21 mouse cellular contexts compared by ENCODE assay signal in the genomic region with DNA sequence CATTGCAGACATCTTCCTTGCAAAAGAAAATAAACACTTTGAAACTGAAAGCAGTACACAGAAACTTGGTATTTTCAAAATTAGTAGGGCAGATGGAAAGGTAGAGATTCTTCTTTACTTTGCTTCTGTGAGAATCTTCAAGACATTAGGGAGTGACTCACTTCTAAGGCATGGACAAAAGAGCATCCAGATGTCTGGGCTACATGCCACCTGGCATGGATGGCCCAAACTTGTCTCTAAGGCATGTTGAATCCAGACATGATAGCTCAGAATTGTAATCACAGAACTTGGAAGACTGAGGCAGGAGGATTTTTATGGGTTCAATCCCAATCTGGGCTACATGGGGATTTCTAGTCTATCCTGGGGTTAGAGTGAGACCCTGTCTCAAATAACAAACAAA. TPM values are rescaled to one million over a fixed set of nuclear protein-coding genes. Genes with fewer than 3 reads are reported as not detected.
"Had no signal": no experiment of that assay in that cellular context is flagged by ENCODE, and none has a peak within 500 bp of the region (broad histone marks: within the 10 kb centered on the region; RNA-seq: fewer than 3 reads in every experiment).

No protein-coding gene starts in this region.

- H3K36me3 ChIP-seq: limb, embryonic 15.5 days; liver, embryonic 12.5 days; midbrain, embryonic 10.5 days; midbrain, embryonic 15.5 days had no signal

- DNase-seq: kidney, adult 11 months; kidney, adult 9 months; kidney, postnatal 4 days; lung, embryonic 14.5 days; lung, postnatal 10 days; lung, postnatal 4 days; thymus, postnatal 36 days had no signal

- H3K4me3 ChIP-seq: left cerebral cortex, adult 2 months; limb, embryonic 15.5 days; liver, embryonic 12.5 days; midbrain, embryonic 10.5 days; midbrain, embryonic 15.5 days had no signal

- H3K27me3 ChIP-seq: limb, embryonic 15.5 days; liver, embryonic 12.5 days; midbrain, embryonic 15.5 days had no signal

RNA-seq across cellular contexts. Expression of a gene that starts 58.4 kb away (rescaled TPM):
- total RNA-seq: layer of hippocampus, adult 8-10 months; layer of hippocampus, postnatal 14 days; left cerebral cortex, adult 2 months; left cerebral cortex, postnatal 14 days; megakaryocyte, adult 5-6 weeks had no signal
- polyA plus RNA-seq: limb, embryonic 11.5 days; limb, embryonic 15.5 days; liver, embryonic 16.5 days; lung, embryonic 14.5 days; midbrain, embryonic 10.5 days; midbrain, embryonic 15.5 days; neural tube, embryonic 14.5 days; spleen, adult 2 months; stomach, embryonic 16.5 days had no signal
